Mouse (Mus musculus): Measurements from ENCODE around the gene Ifit1bl2. TPM values are rescaled to one million over a fixed set of nuclear protein-coding genes. Genes with fewer than 3 reads are reported as not detected.
"Not testable (repeated sequence)": the region's sequence is repeated elsewhere in the genome, so short reads cannot be mapped to it uniquely, and the experiment has no call there.

Ifit1bl2 gene
- polyA plus RNA-seq, 1 experiment from 2014 or later: 0.12 TPM

DNA sequence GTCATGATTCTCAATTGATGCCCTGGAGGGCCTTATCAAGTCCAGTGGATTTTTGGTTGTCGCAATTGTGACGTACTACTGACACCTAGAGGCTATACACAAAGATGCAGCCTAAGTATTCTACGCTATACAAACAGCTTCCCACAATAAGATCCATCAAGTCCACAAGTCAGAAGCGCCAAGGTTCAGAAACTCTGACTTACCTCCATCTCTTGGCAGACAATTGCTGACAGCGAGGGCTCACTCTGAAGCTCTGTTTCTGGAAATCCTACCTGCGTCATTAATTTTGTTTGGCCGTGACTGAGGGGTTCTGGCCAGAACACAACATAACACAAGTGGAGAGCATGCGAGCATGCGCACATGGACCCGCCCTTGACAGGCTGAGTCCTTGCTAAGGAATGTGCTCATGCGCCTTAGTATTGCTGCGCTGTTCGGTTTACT, 21.5 kb upstream of the Ifit1bl2 start:
- 14% methylated on average over 13 of the region's 13 CpGs for WGBS
- Histone ChIP-seq H3K27me3 (ENCODE audit: insufficient read depth, low read length) (no peaks in the 10 kb centered on the region), H3K27ac (ENCODE audit: low read depth) (no peak overlapping the region), H3K4me2 (peak overlapping the region; percentile 55), H3K9me3 (ENCODE audit: low read depth, low read length) (no peaks in the 10 kb centered on the region), H3K9ac (no peak overlapping the region), H3K36me3 (ENCODE audit: insufficient read depth) (no peaks in the 10 kb centered on the region), H3K4me3 (ENCODE audit: low read depth, low read length) (peak overlapping the region; percentile 20), H3K4me1 (ENCODE audit: insufficient read depth) (no peaks in the 10 kb centered on the region)
- peak; percentile 75 for TF ChIP-seq CTCF (IDR thresholded peaks at IDR 0.05; ENCODE audit: low read depth)
- peak; percentile 96 for ATAC-seq (ENCODE audit: insufficient read depth)
- peak; percentile 88 for DNase-seq

DNA sequence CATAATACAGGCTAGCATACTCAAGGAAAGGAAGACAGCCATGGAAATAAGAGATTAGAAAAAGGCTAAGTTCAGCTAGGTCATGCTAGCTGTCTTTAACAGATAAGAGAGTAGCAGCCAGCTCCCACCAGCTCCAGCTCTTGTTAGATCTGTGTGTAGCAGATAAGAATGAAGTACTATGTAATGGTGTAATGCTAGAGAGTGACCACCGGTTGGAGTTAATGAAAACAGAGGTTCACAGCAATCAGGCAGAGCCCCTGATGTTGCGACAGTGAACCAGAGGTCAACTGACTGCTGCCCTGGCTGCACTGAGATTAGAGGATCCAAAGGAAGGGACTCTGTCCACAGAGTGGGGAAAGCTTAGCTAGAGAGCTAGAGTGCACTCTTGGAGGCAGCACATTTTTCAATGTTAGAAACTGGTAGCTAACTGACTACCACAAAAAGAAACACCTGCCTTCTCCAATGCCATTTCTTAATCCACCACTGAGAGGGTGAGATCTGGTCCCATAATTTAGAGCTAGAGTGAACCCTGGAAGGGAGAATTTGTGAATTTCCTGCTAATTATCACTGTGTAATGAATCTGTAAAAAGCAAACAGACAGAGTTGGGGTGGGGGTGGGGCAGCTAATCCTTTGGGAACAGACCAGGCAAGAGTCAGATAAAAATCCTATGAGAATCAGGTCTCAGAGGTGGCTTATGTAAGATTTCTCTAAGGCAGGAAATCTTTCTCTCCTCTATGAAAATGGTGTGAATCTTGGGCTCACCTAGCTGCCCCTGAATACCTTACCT, 16.2 kb upstream of the Ifit1bl2 start:
- WGBS: 16% methylated on average over 2 of the region's 2 CpGs
- ATAC-seq (ENCODE audit: insufficient read depth): peak; percentile 80
- no peak for DNase-seq
- Histone ChIP-seq H3K4me1 (ENCODE audit: insufficient read depth) (no peaks in the 10 kb centered on the region), H3K9me3 (ENCODE audit: low read depth, low read length) (no peaks in the 10 kb centered on the region), H3K9ac (no peak overlapping the region), H3K27ac (ENCODE audit: low read depth) (no peak overlapping the region), H3K4me2 (no peak overlapping the region), H3K36me3 (ENCODE audit: insufficient read depth) (no peaks in the 10 kb centered on the region), H3K4me3 (ENCODE audit: low read depth, low read length) (no peak overlapping the region), H3K27me3 (ENCODE audit: insufficient read depth, low read length) (no peaks in the 10 kb centered on the region)
- no peak for TF ChIP-seq CTCF (IDR thresholded peaks at IDR 0.05; ENCODE audit: low read depth)

DNA sequence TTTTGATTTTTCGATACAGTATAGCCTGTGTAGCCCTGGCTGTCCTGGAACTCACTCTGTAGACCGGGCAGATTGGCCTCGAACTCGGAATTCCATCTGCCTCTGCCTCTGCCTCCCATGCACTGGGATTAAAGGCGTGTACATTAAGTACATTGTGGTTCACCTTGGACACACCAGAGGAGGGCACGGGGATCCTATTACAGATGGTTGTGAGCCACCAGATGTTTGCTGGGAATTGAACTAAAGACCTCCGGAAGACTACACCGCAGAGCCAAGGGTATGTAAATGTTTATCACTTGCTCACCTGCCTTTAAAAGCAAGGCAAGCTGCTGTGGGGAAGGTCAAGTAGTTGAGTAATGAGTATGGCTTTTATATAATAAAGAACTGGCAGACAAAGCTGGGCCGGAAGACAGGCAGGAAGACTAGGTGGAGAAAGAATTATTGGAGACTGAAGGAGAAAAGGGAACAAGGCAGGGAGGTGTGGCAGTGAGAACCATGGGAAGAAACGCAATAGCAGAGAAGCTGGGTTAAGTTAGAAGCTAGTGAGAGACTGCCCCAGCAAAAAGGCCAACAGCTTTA, 14.8 kb upstream of the Ifit1bl2 start:
- Histone ChIP-seq H3K27ac (ENCODE audit: low read depth) (no peak overlapping the region), H3K4me2 (no peak overlapping the region), H3K4me1 (ENCODE audit: insufficient read depth) (no peaks in the 10 kb centered on the region), H3K9me3 (ENCODE audit: low read depth, low read length) (no peaks in the 10 kb centered on the region), H3K4me3 (ENCODE audit: low read depth, low read length) (no peak overlapping the region), H3K27me3 (ENCODE audit: insufficient read depth, low read length) (no peaks in the 10 kb centered on the region), H3K9ac (no peak overlapping the region), H3K36me3 (ENCODE audit: insufficient read depth) (no peaks in the 10 kb centered on the region)
- no peak for TF ChIP-seq CTCF (IDR thresholded peaks at IDR 0.05; ENCODE audit: low read depth)
- DNase-seq (no peak), ATAC-seq (ENCODE audit: insufficient read depth) (no peak)
- WGBS: 71% methylated on average over 10 of the region's 10 CpGs

DNA sequence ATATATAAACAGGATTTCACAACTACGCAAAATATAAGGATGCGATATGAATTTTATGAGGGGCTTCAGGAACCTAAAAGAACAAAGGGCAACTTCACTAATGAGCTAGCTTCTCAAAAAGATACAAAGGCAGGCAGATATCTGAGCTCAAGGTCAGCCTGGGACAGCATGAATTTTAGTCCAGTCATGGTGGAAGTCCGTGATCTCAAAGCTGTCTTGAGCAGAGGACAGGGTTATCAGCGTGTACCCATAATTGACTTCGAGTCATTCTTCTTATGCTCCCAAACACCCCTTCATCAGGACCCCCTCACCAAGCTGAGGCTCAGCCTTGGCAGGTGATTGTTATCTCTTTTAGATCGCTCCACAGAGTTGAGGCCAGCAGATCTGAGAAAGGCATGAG, 10.5 kb upstream of the Ifit1bl2 start:
- no peak for ATAC-seq (ENCODE audit: insufficient read depth)
- H3K4me2 ChIP-seq: no peak overlapping the region
- no peak overlapping the region for H3K4me3 ChIP-seq (ENCODE audit: low read depth, low read length)
- H3K4me1 ChIP-seq (ENCODE audit: insufficient read depth): no peaks in the 10 kb centered on the region
- no peaks in the 10 kb centered on the region for H3K27me3 ChIP-seq (ENCODE audit: insufficient read depth, low read length)
- no peaks in the 10 kb centered on the region for H3K36me3 ChIP-seq (ENCODE audit: insufficient read depth)
- H3K9ac ChIP-seq: no peak overlapping the region
- H3K9me3 ChIP-seq (ENCODE audit: low read depth, low read length): no peaks in the 10 kb centered on the region
- no peak for TF ChIP-seq CTCF (IDR thresholded peaks at IDR 0.05; ENCODE audit: low read depth)
- no peak overlapping the region for H3K27ac ChIP-seq (ENCODE audit: low read depth)
- 70% methylated on average over 6 of the region's 6 CpGs for WGBS
- DNase-seq: no peak

DNA sequence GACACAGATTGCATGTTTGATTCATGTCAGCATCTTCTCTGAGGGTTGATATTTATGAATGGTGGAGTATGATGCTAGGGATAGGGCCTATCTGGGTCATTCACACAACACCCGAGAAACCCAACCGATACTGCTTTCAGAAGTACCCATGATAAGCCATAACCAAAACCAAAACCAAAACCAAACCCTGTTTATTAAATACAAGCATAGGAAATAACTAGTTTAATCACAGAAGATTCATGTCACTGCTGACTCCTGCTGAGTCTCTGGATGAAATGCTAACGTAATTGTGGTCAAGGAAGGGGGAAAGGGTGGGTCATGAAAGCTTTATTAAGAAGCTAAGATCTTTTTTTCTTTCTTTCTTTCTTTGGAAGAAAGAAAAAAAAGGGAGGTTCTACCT, 9.7 kb upstream of the Ifit1bl2 start:
- H3K27ac ChIP-seq (ENCODE audit: low read depth): no peak overlapping the region
- no peak overlapping the region for H3K4me3 ChIP-seq (ENCODE audit: low read depth, low read length)
- 82% methylated on average over 3 of the region's 3 CpGs for WGBS
- ATAC-seq (ENCODE audit: insufficient read depth) (no peak), DNase-seq (no peak)
- H3K36me3 ChIP-seq (ENCODE audit: insufficient read depth): no peaks in the 10 kb centered on the region
- H3K4me2 ChIP-seq: no peak overlapping the region
- H3K4me1 ChIP-seq (ENCODE audit: insufficient read depth): no peaks in the 10 kb centered on the region
- no peaks in the 10 kb centered on the region for H3K9me3 ChIP-seq (ENCODE audit: low read depth, low read length)
- no peak overlapping the region for H3K9ac ChIP-seq
- no peaks in the 10 kb centered on the region for H3K27me3 ChIP-seq (ENCODE audit: insufficient read depth, low read length)
- no peak for TF ChIP-seq CTCF (IDR thresholded peaks at IDR 0.05; ENCODE audit: low read depth)

DNA sequence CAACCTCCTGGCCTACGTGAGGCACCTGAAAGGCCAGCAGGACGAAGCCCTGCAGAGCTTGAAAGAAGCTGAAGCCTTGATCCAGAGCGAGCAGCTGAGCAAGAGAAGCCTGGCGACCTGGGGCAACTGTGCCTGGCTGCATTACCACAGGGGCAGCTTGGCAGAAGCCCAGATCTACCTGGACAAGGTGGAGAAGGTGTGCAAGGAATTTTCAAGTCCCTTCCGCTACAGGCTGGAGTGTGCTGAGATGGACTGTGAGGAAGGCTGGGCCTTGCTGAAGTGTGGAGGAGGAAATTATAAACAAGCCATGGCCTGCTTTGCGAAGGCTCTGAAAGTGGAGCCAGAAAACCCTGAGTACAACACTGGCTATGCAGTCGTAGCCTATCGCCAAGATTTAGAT, 7.1 kb upstream of the Ifit1bl2 start:
- H3K4me3 ChIP-seq (ENCODE audit: low read depth, low read length); H3K27ac ChIP-seq (ENCODE audit: low read depth); ATAC-seq (ENCODE audit: insufficient read depth); H3K36me3 ChIP-seq (ENCODE audit: insufficient read depth); H3K9ac ChIP-seq; H3K27me3 ChIP-seq (ENCODE audit: insufficient read depth, low read length); H3K4me2 ChIP-seq; H3K4me1 ChIP-seq (ENCODE audit: insufficient read depth); H3K9me3 ChIP-seq (ENCODE audit: low read depth, low read length); DNase-seq: not testable (repeated sequence)
- WGBS: 82% methylated on average over 7 of the region's 8 CpGs

DNA sequence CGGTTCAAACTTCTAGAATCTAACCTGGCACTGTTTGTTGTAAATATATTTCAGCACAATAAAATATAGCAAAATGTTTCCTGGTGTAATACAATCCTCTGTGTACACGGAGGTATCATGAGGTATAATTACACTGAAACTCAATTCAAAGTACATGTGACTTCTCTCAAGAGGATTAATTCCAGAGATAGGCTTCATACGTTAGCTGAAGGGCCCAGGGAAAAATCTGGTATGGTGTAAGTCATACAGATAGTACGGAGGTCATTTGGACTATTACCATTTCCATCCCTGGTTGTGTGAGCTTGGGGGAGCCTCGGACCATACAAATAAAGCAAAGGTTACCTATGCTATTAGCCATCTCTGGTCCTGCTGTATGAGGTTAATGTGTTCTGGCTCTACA, 2.1 kb upstream of the Ifit1bl2 start:
- ATAC-seq (ENCODE audit: insufficient read depth) (no peak), DNase-seq (no peak)
- Histone ChIP-seq H3K36me3 (ENCODE audit: insufficient read depth) (no peaks in the 10 kb centered on the region), H3K9ac (no peak overlapping the region), H3K4me2 (no peak overlapping the region), H3K9me3 (ENCODE audit: low read depth, low read length) (no peaks in the 10 kb centered on the region), H3K27me3 (ENCODE audit: insufficient read depth, low read length) (no peaks in the 10 kb centered on the region), H3K4me1 (ENCODE audit: insufficient read depth) (no peaks in the 10 kb centered on the region), H3K27ac (ENCODE audit: low read depth) (no peak overlapping the region), H3K4me3 (ENCODE audit: low read depth, low read length) (no peak overlapping the region)
- 71% methylated on average over 5 of the region's 5 CpGs for WGBS
- no peak for TF ChIP-seq CTCF (IDR thresholded peaks at IDR 0.05; ENCODE audit: low read depth)
